Mouse (Mus musculus) intestine, postnatal 0 days (tissue): ENCODE data around the gene Insl3. TPM values are rescaled to one million over a fixed set of nuclear protein-coding genes. Genes with fewer than 3 reads are reported as not detected.

ENCODE experiments used
- ATAC-seq: fragments of 200-750 bp; cut with Nextera tagmentation; 2 replicates; pipeline ENCODE4 v1.8.0; 2017; ENCODE audit warnings: mild to moderate bottlenecking, moderate TSS enrichment, moderate library complexity
- H3K27ac ChIP-seq: fragments of 300-500 bp; sonication (generic); 2 replicates; pipeline ENCODE4 v1.5.1; 2014; ENCODE audit warnings: mild to moderate bottlenecking, low read depth, low read length, moderate library complexity
- H3K27me3 ChIP-seq: fragments of 300-500 bp; sonication (generic); replicated peaks from 2 replicates; pipeline ENCODE4 v1.6.1; 2014; ENCODE audit warnings: low read length, mixed read lengths; ENCODE audit not compliant: control insufficient read depth, insufficient read depth
- H3K36me3 ChIP-seq: fragments of 300-500 bp; sonication (generic); 2 replicates; pipeline ENCODE4 v1.6.1; 2014; ENCODE audit warnings: mild to moderate bottlenecking, moderate library complexity; ENCODE audit not compliant: control insufficient read depth, insufficient read depth
- H3K4me1 ChIP-seq: fragments of 300-500 bp; sonication (generic); replicated peaks from 2 replicates; pipeline ENCODE4 v1.6.1; 2014; ENCODE audit warnings: antibody characterized with exemption, low read length, mixed read lengths; ENCODE audit not compliant: control insufficient read depth, insufficient read depth
- H3K4me2 ChIP-seq: fragments of 300-500 bp; sonication (generic); replicated peaks from 2 replicates; pipeline ENCODE4 v1.6.1; 2014; ENCODE audit warnings: low read depth, mild to moderate bottlenecking, moderate library complexity
- H3K4me3 ChIP-seq: fragments of 300-500 bp; sonication (generic); 2 replicates; pipeline ENCODE4 v1.5.1; 2014; ENCODE audit warnings: low read depth, low read length
- H3K9ac ChIP-seq: fragments of 300-500 bp; sonication (generic); 2 replicates; pipeline ENCODE4 v1.6.1; 2014; ENCODE audit warnings: mild to moderate bottlenecking, low read depth, low read length
- H3K9me3 ChIP-seq: fragments of 300-500 bp; sonication (generic); 2 replicates; pipeline ENCODE4 v1.6.1; 2016; ENCODE audit warnings: mixed run types; ENCODE audit not compliant: control insufficient read depth
- CTCF ChIP-seq: sonication (generic); IDR thresholded peaks from 2 replicates; pipeline ENCODE4 v1.5.1; 2016; ENCODE audit warnings: low read depth, mild to moderate bottlenecking, control low read depth, antibody characterized with exemption, moderate library complexity
- WGBS: fragments of 180-500 bp; shearing (Covaris S2); extraction: QIAGEN DNeasy Blood & Tissue Kit; methylation state at CpG from one replicate; pipeline ENCODE4 v1.1.7; 2014; 5-methylcytosine and 5-hydroxymethylcytosine counted together
- polyA plus RNA-seq: library from polyadenylated mRNA; unstranded; fragments of >200 nt; fragmentation: Nextera tagmentation; extraction: Ambion mirVana; gene quantifications from 2 replicates; pipeline ENCODE4 v1.2.1, GENCODE M21; 2015

Insl3 gene
- polyA plus RNA-seq, 1 experiment from 2014 or later = 2.5 TPM

DNA sequence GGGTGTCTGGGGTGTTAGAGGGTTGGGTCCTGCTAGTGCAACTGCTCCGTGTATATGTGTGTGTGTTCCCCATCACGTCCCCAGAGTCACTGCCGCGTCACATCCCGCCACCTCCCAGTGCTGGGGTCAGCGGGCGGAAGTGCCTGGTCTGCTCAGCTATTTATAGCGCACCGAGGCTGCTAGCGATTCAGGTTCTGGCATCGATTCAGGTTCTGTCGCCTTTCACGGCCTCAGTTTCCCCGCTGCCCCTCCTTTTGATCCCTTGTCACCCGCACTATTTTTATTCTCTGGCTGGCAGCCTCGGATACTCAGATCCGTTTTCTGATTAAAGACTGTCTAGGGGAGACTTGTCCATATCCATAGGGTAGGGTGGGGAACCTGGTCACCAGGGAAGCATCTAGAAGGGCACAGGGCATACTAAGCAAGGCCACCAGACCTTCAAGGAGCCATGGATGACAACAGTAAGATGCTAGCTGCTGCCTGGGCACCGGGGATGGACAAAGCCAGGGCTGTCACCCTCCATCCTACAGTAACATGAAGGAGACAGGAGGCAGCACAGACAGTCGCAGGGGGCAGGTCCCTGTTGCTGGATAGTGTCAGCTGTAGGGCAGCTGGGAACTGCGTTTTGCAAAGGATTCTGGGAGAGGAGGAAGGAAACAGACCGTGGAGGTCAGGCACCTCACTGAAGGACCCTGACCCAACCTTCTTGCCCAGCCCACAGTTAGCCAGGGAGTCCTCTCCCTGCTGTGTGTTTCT is 20.6 kb upstream of the Insl3 start:
- H3K4me2 ChIP-seq = peak overlapping the region; percentile 37; the same call in 1 of the 2 replicates
- 2% methylated on average over 21 of the region's 21 CpGs for WGBS
- no peak for TF ChIP-seq CTCF
- H3K9ac ChIP-seq = no peak overlapping the region
- H3K4me1 ChIP-seq = 0 out of 2 replicates have a peak, but pooled peaks cover 6% of the 10 kb centered on the region
- no peaks in the 10 kb centered on the region for H3K36me3 ChIP-seq
- H3K4me3 ChIP-seq = no peak overlapping the region
- H3K9me3 ChIP-seq = no peaks in the 10 kb centered on the region
- H3K27me3 ChIP-seq = peaks cover 31% of the 10 kb centered on the region
- no peak overlapping the region for H3K27ac ChIP-seq
- ATAC-seq = no peak

DNA sequence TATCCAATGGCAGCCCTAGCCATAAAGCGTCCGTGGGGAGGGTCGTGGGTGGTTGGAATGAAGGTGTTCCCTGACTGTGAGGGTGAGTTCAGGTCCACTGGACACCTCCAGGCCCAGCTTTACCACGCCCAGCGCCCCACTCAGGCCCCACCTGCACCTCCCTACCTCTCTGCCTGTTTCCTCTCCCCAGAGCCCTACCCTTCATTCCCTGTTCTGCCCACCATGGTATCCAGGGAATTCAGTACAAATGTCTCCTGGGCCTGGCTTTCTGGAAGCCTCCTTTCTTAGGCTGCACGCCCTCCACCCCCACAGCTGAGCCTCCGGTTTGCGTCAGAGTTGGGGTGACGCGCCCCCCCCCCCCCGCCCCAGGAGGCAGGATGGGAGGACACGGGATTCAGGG is 18.8 kb upstream of the Insl3 start:
- H3K4me3 ChIP-seq = peak overlapping the region; percentile 54
- peak overlapping the region; percentile 97 for H3K4me2 ChIP-seq
- H3K9ac ChIP-seq = no peak overlapping the region

DNA sequence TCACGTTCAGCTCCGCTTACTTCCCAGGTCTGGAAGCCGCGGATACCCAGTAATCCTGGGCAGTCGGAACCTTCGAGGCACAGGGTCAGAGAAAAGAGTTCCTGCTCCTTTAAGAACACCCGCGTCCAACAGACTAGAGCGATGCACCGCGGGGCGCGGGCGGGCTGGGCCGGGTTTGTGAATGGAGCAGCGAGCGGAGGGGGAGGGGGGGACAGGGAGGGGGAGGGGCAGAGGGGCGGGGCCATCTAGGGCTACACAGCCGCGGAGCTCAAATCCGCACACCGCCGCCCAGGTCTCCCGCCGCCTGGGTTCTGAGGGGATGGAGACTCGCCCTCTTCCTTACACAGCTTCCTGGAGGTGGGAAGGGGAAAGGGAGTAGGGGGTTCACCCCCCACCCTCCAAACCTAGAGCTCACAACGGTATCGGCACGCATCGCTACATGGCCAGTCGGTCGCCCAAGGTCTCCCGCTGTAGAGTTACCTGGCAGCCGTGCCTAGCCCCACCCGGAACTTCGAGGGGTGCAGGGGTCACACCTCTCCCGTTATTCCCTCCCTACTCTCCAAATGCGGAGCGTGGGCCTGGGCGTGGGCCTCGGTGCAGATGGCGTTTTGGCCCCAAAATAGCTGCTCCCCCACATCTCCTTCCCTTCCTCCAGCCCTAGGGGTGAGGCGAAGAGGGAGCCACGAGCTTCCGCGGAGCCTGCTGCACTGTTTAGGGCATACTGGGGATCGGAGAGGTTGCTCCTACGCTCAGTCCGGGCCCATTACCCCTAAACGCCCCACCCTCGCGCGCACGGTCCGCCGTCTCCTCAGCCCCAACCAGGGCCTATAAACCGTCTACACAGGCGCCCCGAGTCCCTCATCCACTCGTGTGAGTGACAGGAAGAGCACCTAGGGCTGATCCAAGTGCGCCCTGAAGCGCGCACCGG is 18.1 kb upstream of the Insl3 start:
- ATAC-seq = peak; percentile 15; the same call in 1 of the 2 replicates
- WGBS = under 1% methylated on average over 55 of the region's 64 CpGs

More for the DNA sequence above, 18.8 kb upstream of the Insl3 start:
- no peak for ATAC-seq
- 0 out of 2 replicates have a peak, but pooled peaks cover 6% of the 10 kb centered on the region for H3K4me1 ChIP-seq
- H3K27me3 ChIP-seq = peaks cover 31% of the 10 kb centered on the region
- 11% methylated on average over 12 of the region's 12 CpGs for WGBS
- TF ChIP-seq CTCF = no peak
- no peaks in the 10 kb centered on the region for H3K9me3 ChIP-seq
- H3K27ac ChIP-seq = no peak overlapping the region
- no peaks in the 10 kb centered on the region for H3K36me3 ChIP-seq

DNA sequence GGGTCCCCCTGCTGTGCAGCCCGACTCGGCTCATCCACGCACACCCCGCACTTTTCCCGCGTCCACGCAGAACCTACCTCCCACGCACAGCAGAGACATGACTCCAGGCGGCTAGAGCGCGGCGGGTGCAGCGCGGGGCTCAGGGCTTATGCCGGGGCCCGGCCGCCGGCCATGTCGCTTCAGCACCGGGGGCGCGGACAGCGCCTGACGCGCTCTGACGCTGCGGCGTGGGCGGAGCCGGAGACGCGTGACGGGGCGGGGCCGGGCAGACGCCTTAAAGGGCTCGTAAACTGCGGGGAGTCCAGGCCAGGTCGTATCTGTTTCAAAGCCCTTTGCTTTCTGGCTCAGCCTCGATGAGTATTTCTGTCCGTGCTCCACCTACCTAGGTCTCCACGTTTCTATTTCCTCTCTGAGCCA is 17.5 kb upstream of the Insl3 start, which contains the start of gene Unc13a:
Gene Unc13a, minus strand, starts transcription at position 209 of the 417 bp plus-strand sequence.
- Histone ChIP-seq H3K4me1 (0 out of 2 replicates have a peak, but pooled peaks cover 6% of the 10 kb centered on the region), H3K36me3 (no peaks in the 10 kb centered on the region), H3K27me3 (peaks cover 27% of the 10 kb centered on the region), H3K9ac (no peak within 1 kb of the TSS), H3K27ac (no peak within 1 kb of the TSS), H3K9me3 (no peaks in the 10 kb centered on the region), H3K4me3 (peak within 1 kb of the TSS; percentile 54), H3K4me2 (peak within 1 kb of the TSS; percentile 97)
- TF ChIP-seq CTCF = no peak
- under 1% methylated on average over 42 of the region's 42 CpGs for WGBS
- ATAC-seq = peak; percentile 59

More for the DNA sequence above, 18.1 kb upstream of the Insl3 start:
- Histone ChIP-seq H3K4me2 (peak overlapping the region; percentile 97), H3K36me3 (no peaks in the 10 kb centered on the region), H3K4me3 (peak overlapping the region; percentile 54), H3K27ac (no peak overlapping the region), H3K9ac (no peak overlapping the region), H3K4me1 (0 out of 2 replicates have a peak, but pooled peaks cover 6% of the 10 kb centered on the region), H3K27me3 (peaks cover 31% of the 10 kb centered on the region), H3K9me3 (no peaks in the 10 kb centered on the region)
- TF ChIP-seq CTCF = no peak

DNA sequence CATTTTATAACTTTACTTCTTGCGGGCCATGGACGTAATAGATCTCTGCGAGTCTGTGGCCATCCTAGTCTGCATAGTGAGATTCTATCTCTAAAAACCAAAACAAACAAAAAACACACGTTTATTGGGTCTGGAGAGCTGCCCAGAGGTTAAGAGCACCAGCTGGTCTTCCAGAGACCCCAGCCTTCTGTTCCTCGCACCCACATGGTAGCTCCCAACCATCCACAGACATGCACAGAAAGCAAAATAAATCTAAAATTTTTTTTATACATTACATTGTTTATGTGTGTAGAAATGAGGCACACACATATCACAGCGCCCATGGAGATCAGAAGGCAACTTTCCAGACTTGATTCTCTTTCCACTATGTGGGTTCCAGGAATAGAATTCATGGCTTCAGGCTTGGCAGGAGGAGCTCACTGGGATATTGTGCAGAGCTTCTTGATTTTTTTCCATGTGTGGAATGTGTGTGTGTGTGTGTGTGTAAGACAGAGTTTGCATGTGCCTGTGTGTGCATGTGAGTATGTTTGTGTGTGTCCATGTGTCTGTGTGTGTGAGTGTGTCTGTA is 16.8 kb upstream of the Insl3 start:
- no peaks in the 10 kb centered on the region for H3K36me3 ChIP-seq
- 0 out of 2 replicates have a peak, but pooled peaks cover 6% of the 10 kb centered on the region for H3K4me1 ChIP-seq
- ATAC-seq = no peak
- H3K4me2 ChIP-seq = peak overlapping the region; percentile 97
- H3K9me3 ChIP-seq = no peaks in the 10 kb centered on the region
- 0 out of 2 replicates have a peak overlapping the region, but pooled peaks have one; percentile 54 for H3K4me3 ChIP-seq
- no peak for TF ChIP-seq CTCF
- H3K9ac ChIP-seq = no peak overlapping the region
- peaks cover 22% of the 10 kb centered on the region for H3K27me3 ChIP-seq
- no peak overlapping the region for H3K27ac ChIP-seq
- WGBS = 63% methylated on average over 6 of the region's 6 CpGs
